In the genomic region with DNA sequence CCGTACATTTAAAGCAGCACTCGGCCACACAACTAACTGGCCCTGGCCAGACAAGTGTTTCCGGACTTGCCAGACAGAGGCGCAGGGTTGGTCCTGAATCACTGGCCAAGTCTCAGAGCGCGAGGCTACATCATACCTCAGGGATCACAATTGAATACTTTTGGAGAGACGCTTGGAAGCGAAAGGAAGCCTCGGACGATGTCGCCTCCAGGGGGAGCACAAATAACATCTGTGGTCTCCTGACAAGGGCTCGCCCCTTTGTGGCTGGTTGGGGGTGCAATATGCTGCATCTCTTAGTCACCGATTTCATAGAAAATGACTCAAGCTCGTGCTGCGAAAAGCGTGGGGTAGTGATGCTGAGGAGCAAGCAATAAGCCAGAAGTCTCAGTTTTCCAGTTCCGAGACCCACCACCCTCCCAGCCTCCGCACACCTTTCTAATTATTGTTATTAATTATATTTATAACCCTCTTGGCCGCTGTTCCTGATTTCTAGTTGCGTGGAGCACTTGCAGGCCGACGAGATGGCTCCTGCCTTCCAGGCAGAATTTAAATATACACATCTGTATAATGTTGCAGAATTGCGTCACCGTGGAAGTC, we compare ENCODE assay signal across 8 mouse cellular contexts. TPM values are rescaled to one million over a fixed set of nuclear protein-coding genes. Genes with fewer than 3 reads are reported as not detected.
A peak's percentile ranks its signal among the peaks of the same experiment; 100 is the strongest.
DNase-seq lines count a peak whose midpoint lies in the region; ATAC-seq and TF ChIP-seq lines count a peak whose summit lies in the region.

No protein-coding gene starts in this region.

- H3K4me3 ChIP-seq in bone marrow, adult 2 months (replicated peaks; ENCODE audit: control insufficient read depth, low read depth, low read length): peak overlapping the region; percentile 62
- peak overlapping the region; percentile 82 for H3K4me3 ChIP-seq in embryonic facial prominence, embryonic 15.5 days (replicated peaks)
- peak overlapping the region; percentile 83 for H3K4me3 ChIP-seq in heart, embryonic 12.5 days
- H3K4me3 ChIP-seq in kidney, embryonic 16.5 days (ENCODE audit: low read length): peak overlapping the region; percentile 74
- peak overlapping the region; percentile 93 for H3K4me3 ChIP-seq in liver, adult 2 months (ENCODE audit: insufficient read depth, low read depth, low read length)
- peak overlapping the region; percentile 94 for H3K4me3 ChIP-seq in myocyte

- peak; percentile 52 for ATAC-seq in embryonic facial prominence, embryonic 15.5 days (ENCODE audit: insufficient number of reproducible peaks, low FRiP score, low TSS enrichment, low read depth)
- ATAC-seq in heart, embryonic 12.5 days (ENCODE audit: insufficient number of reproducible peaks, low FRiP score): peak; percentile 37
- peak; percentile 40 for ATAC-seq in kidney, embryonic 16.5 days (ENCODE audit: low FRiP score, low TSS enrichment)

- H3K27ac ChIP-seq in bone marrow, adult 2 months (ENCODE audit: control insufficient read depth, insufficient read depth, low read depth, low read length, poor library complexity): peak overlapping the region; percentile 51
- peak overlapping the region; percentile 96 for H3K27ac ChIP-seq in embryonic facial prominence, embryonic 15.5 days (replicated peaks)
- H3K27ac ChIP-seq in heart, embryonic 12.5 days (ENCODE audit: poor library complexity, severe bottlenecking): peak overlapping the region; percentile 96
- H3K27ac ChIP-seq in kidney, embryonic 16.5 days (ENCODE audit: low read length): peak overlapping the region; percentile 93
- peak overlapping the region; percentile 1; the same call in 1 of the 2 replicates for H3K27ac ChIP-seq in liver, adult 2 months (replicated peaks; ENCODE audit: insufficient read depth, low read depth, low read length)

- no peak for TF ChIP-seq POLR2A in bone marrow, adult 2 months (IDR thresholded peaks at IDR 0.05; ENCODE audit: borderline replicate concordance, control insufficient read depth, low read depth, low read length)
- TF ChIP-seq POLR2A in liver, adult 2 months (IDR thresholded peaks at IDR 0.05; ENCODE audit: extremely low read depth, insufficient read depth, low read length): no peak
- TF ChIP-seq POLR2A in myocyte (IDR thresholded peaks at IDR 0.05; ENCODE audit: insufficient read length, low read depth): peak; percentile 29

- no peaks in the 10 kb centered on the region for H3K9me3 ChIP-seq in embryonic facial prominence, embryonic 15.5 days (replicated peaks)
- H3K9me3 ChIP-seq in heart, embryonic 12.5 days (replicated peaks): no peaks in the 10 kb centered on the region
- H3K9me3 ChIP-seq in kidney, embryonic 16.5 days (ENCODE audit: low read length): no peaks in the 10 kb centered on the region

- H3K27me3 ChIP-seq in embryonic facial prominence, embryonic 15.5 days: no peaks in the 10 kb centered on the region
- H3K27me3 ChIP-seq in heart, embryonic 12.5 days (replicated peaks): no peaks in the 10 kb centered on the region
- no peaks in the 10 kb centered on the region for H3K27me3 ChIP-seq in kidney, embryonic 16.5 days (ENCODE audit: insufficient read depth, low read length)
- H3K27me3 ChIP-seq in liver, adult 2 months (ENCODE audit: control insufficient read depth, insufficient read depth, low read length): no peaks in the 10 kb centered on the region
- no peaks in the 10 kb centered on the region for H3K27me3 ChIP-seq in myocyte (ENCODE audit: control insufficient read depth, insufficient read depth, insufficient read length)

- H3K4me2 ChIP-seq in embryonic facial prominence, embryonic 15.5 days (replicated peaks): peak overlapping the region; percentile 80
- H3K4me2 ChIP-seq in heart, embryonic 12.5 days: peak overlapping the region; percentile 90
- H3K4me2 ChIP-seq in kidney, embryonic 16.5 days (replicated peaks; ENCODE audit: low read depth, low read length): peak overlapping the region; percentile 88
- H3K4me2 ChIP-seq in myocyte (ENCODE audit: low read depth): peak overlapping the region; percentile 93

- H3K79me2 ChIP-seq in liver, adult 2 months (ENCODE audit: control insufficient read depth, insufficient read depth, low read length): no peaks in the 10 kb centered on the region
- peaks cover 35% of the 10 kb centered on the region for H3K79me2 ChIP-seq in myocyte (ENCODE audit: control insufficient read depth, insufficient read depth)

- peak overlapping the region; percentile 62 for H3ac ChIP-seq in myocyte (ENCODE audit: control insufficient read depth, insufficient read length)

- peak overlapping the region; percentile 86 for H3K9ac ChIP-seq in embryonic facial prominence, embryonic 15.5 days
- peak overlapping the region; percentile 97 for H3K9ac ChIP-seq in heart, embryonic 12.5 days
- H3K9ac ChIP-seq in kidney, embryonic 16.5 days (replicated peaks; ENCODE audit: low read length): peak overlapping the region; percentile 91
- H3K9ac ChIP-seq in liver, adult 2 months (ENCODE audit: low read depth, low read length): peak overlapping the region; percentile 71

- 1% methylated on average over 24 of the region's 24 CpGs for WGBS in bone marrow, adult 2 months
- under 1% methylated on average over 24 of the region's 24 CpGs for WGBS in embryonic facial prominence, embryonic 15.5 days
- under 1% methylated on average over 24 of the region's 24 CpGs for WGBS in heart, embryonic 12.5 days
- WGBS in kidney, embryonic 16.5 days: under 1% methylated on average over 24 of the region's 24 CpGs
- WGBS in liver, adult 2 months: under 1% methylated on average over 24 of the region's 24 CpGs

- peak; percentile 63 for TF ChIP-seq CTCF in bone marrow, adult 2 months (IDR thresholded peaks at IDR 0.05; ENCODE audit: control insufficient read depth, insufficient read depth, low read length)
- peak; percentile 77 for TF ChIP-seq CTCF in liver, adult 2 months (IDR thresholded peaks at IDR 0.05; ENCODE audit: low read depth, low read length)

- H3K4me1 ChIP-seq in bone marrow, adult 2 months (ENCODE audit: control insufficient read depth, insufficient read depth, low read length): peaks cover 8% of the 10 kb centered on the region; the same call in 1 of the 2 replicates
- peaks cover 49% of the 10 kb centered on the region for H3K4me1 ChIP-seq in embryonic facial prominence, embryonic 15.5 days
- peaks cover 67% of the 10 kb centered on the region for H3K4me1 ChIP-seq in heart, embryonic 12.5 days (replicated peaks)
- H3K4me1 ChIP-seq in kidney, embryonic 16.5 days (ENCODE audit: insufficient read depth, low read length): peaks cover 35% of the 10 kb centered on the region
- H3K4me1 ChIP-seq in liver, adult 2 months (ENCODE audit: control insufficient read depth, insufficient read depth, low read length): no peaks in the 10 kb centered on the region; the same call in 1 of the 2 replicates

- H3K36me3 ChIP-seq in embryonic facial prominence, embryonic 15.5 days: no peaks in the 10 kb centered on the region
- peaks cover 9% of the 10 kb centered on the region for H3K36me3 ChIP-seq in heart, embryonic 12.5 days
- no peaks in the 10 kb centered on the region for H3K36me3 ChIP-seq in kidney, embryonic 16.5 days (ENCODE audit: insufficient read depth, low read length)
- no peaks in the 10 kb centered on the region for H3K36me3 ChIP-seq in liver, adult 2 months (ENCODE audit: control insufficient read depth, insufficient read depth, low read length)
- H3K36me3 ChIP-seq in myocyte (ENCODE audit: control insufficient read depth, insufficient read depth): peaks cover 5% of the 10 kb centered on the region

- DNase-seq in B cell, adult 2 months: peak; percentile 87 to 91
- DNase-seq in liver, adult 2 months (ENCODE audit: extremely low read depth, low read depth, low spot score): peak; percentile 67
- DNase-seq in spleen, postnatal 4 days (ENCODE audit: low spot score in 2 of 2): peak; percentile 70 to 82

TF ChIP-seq in myocyte, 11 proteins besides CTCF, POLR2A, EP300 and RAD21:
- peak in 1 of 3 experiments; percentile 42 for TF ChIP-seq MYOD1 (IDR thresholded peaks at IDR 0.05; ENCODE audit: control insufficient read depth in 1 of 3, insufficient read length in 2 of 3, low read depth in 2 of 3)
- TF ChIP-seq TCF3 (IDR thresholded peaks at IDR 0.05; ENCODE audit: insufficient read length, low read depth): no peak
- peak; percentile 54; the same call in 1 of the 2 replicates for TF ChIP-seq CEBPB (IDR thresholded peaks at IDR 0.05; ENCODE audit: insufficient read depth, poor library complexity, severe bottlenecking)
- TF ChIP-seq POLR2AphosphoS2 (IDR thresholded peaks at IDR 0.05; ENCODE audit: insufficient read length, low read depth): no peak
- no peak for TF ChIP-seq USF1 (IDR thresholded peaks at IDR 0.05; ENCODE audit: low read depth)
TF ChIP-seq in myocyte: peak in this region for 2.

RNA-seq across cellular contexts. Expression of a gene that starts 0.5 kb away (rescaled TPM):
- polyA plus RNA-seq in bone marrow, adult 2 months (2011; ENCODE audit: insufficient read depth, insufficient read length, low replicate concordance, missing spikeins): 4.2 and 13.9 TPM in 2 replicates
- polyA plus RNA-seq in embryonic facial prominence, embryonic 15.5 days (2015; fragmentation: Nextera tagmentation; extraction: Ambion mirVana): 24.2 and 28.1 TPM in 2 replicates
- polyA plus RNA-seq in heart, embryonic 12.5 days (2016; fragmentation: Nextera tagmentation; extraction: Ambion mirVana): 28.4 and 32.6 TPM in 2 replicates
- polyA plus RNA-seq in kidney, embryonic 16.5 days (2015; fragmentation: Nextera tagmentation; extraction: Ambion mirVana): 12.9 and 14.0 TPM in 2 replicates
- total RNA-seq in liver, adult 2 months (2014; rRNA removed): 5.2 and 5.7 TPM in 2 replicates
- polyA plus RNA-seq in liver, adult 2 months (2012; rRNA removed): 3.2 and 4.1 TPM in 2 replicates
- polyA plus RNA-seq in myocyte (2012; fragmentation: generic; extraction: Trizol): 60.0 TPM

RNA-seq across cellular contexts. Expression of a gene that starts 14.7 kb away (rescaled TPM):
- not detected in 2 replicates for polyA plus RNA-seq in bone marrow, adult 2 months (2011; ENCODE audit: insufficient read depth, insufficient read length, low replicate concordance, missing spikeins)
- not detected in 2 replicates for polyA plus RNA-seq in embryonic facial prominence, embryonic 15.5 days (2015; fragmentation: Nextera tagmentation; extraction: Ambion mirVana)
- not detected in 2 replicates for polyA plus RNA-seq in heart, embryonic 12.5 days (2016; fragmentation: Nextera tagmentation; extraction: Ambion mirVana)
- not detected in 2 replicates for polyA plus RNA-seq in kidney, embryonic 16.5 days (2015; fragmentation: Nextera tagmentation; extraction: Ambion mirVana)
- total RNA-seq in liver, adult 2 months (2014; rRNA removed): not detected in 2 replicates
- not detected in 2 replicates for polyA plus RNA-seq in liver, adult 2 months (2012; rRNA removed)
- not detected for polyA plus RNA-seq in myocyte (2012; fragmentation: generic; extraction: Trizol)

RNA-seq across cellular contexts. Expression of a gene that starts 45.2 kb away (rescaled TPM):
- polyA plus RNA-seq in bone marrow, adult 2 months (2011; ENCODE audit: insufficient read depth, insufficient read length, low replicate concordance, missing spikeins): not detected in 2 replicates
- polyA plus RNA-seq in embryonic facial prominence, embryonic 15.5 days (2015; fragmentation: Nextera tagmentation; extraction: Ambion mirVana): not detected in 2 replicates
- polyA plus RNA-seq in heart, embryonic 12.5 days (2016; fragmentation: Nextera tagmentation; extraction: Ambion mirVana): not detected in 2 replicates
- not detected in 2 replicates for polyA plus RNA-seq in kidney, embryonic 16.5 days (2015; fragmentation: Nextera tagmentation; extraction: Ambion mirVana)
- total RNA-seq in liver, adult 2 months (2014; rRNA removed): not detected in 2 replicates
- polyA plus RNA-seq in liver, adult 2 months (2012; rRNA removed): not detected in 2 replicates
- not detected for polyA plus RNA-seq in myocyte (2012; fragmentation: generic; extraction: Trizol)

Comparison
In these comparisons a context has a peak if more than half of its experiments do, and no peak if none do; other contexts are left out.
1. Peak in every context shown above with its lines: DNase-seq, ATAC-seq, H3K4me3 ChIP-seq and H3K27ac ChIP-seq.
2. H3K27ac ChIP-seq: peak in every context shown above with its lines; median percentile 96 in embryonic facial prominence, embryonic 15.5 days; 96 in heart, embryonic 12.5 days; 93 in kidney, embryonic 16.5 days; 51 in bone marrow, adult 2 months; 1 in liver, adult 2 months.